Mouse (Mus musculus) bone marrow macrophage, adult 2 months (primary cell): ENCODE data around the gene Lgals3bp. TPM values are rescaled to one million over a fixed set of nuclear protein-coding genes. Genes with fewer than 3 reads are reported as not detected.

Source experiments
- H3K27ac ChIP-seq: 2 replicates; pipeline ENCODE4 v1.5.1; 2012; ENCODE audit warnings: low read depth, low read length; ENCODE audit not compliant: insufficient read depth
- H3K4me1 ChIP-seq: 2 replicates; pipeline ENCODE4 v1.6.1; 2012; ENCODE audit warnings: low read length; ENCODE audit not compliant: control insufficient read depth, insufficient read depth
- H3K4me3 ChIP-seq: 2 replicates; pipeline ENCODE4 v1.5.1; 2012; ENCODE audit warnings: mild to moderate bottlenecking, low read length, moderate library complexity; ENCODE audit not compliant: insufficient read depth
- CTCF ChIP-seq: IDR thresholded peaks from 2 replicates; pipeline ENCODE4 v1.5.1; 2012; ENCODE audit warnings: low read depth, mild to moderate bottlenecking, low read length, moderate library complexity
- POLR2A ChIP-seq: IDR thresholded peaks from 2 replicates; pipeline ENCODE4 v1.6.1; 2012; ENCODE audit warnings: mild to moderate bottlenecking, low read depth, low read length, borderline replicate concordance
- polyA plus RNA-seq: library from polyadenylated mRNA; stranded (reverse); fragments of >200 nt; gene quantifications from 2 replicates; pipeline ENCODE4 v1.2.4, GENCODE M21; 2012; ENCODE audit not compliant: missing spikeins, insufficient read depth, insufficient read length

Lgals3bp gene
- polyA plus RNA-seq, 1 experiment, result 891 TPM

GRCm38 (mm10) chr11:118433398-118433868, 31.5 kb upstream of the Lgals3bp start:
- Histone ChIP-seq H3K4me1 (peaks cover 4% of the 10 kb centered on the region; the same call in 1 of the 2 replicates), H3K27ac (no peak overlapping the region), H3K4me3 (no peak overlapping the region)
- TF ChIP-seq POLR2A (no peak), CTCF (no peak)

- TF ChIP-seq CTCF, result no peak
- no peak for TF ChIP-seq POLR2A
- no peak overlapping the region for H3K4me3 ChIP-seq
- H3K27ac ChIP-seq, result no peak overlapping the region
- H3K4me1 ChIP-seq, result peaks cover 4% of the 10 kb centered on the region; the same call in 1 of the 2 replicates
These were observed 29.4 kb upstream of the Lgals3bp start for GRCm38 (mm10) chr11:118431100-118431948.

GRCm38 (mm10) chr11:118430291-118430885, 28.5 kb upstream of the Lgals3bp start:
- no peak for TF ChIP-seq CTCF
- TF ChIP-seq POLR2A, result no peak
- no peak overlapping the region for H3K27ac ChIP-seq
- H3K4me3 ChIP-seq, result no peak overlapping the region
- peaks cover 4% of the 10 kb centered on the region; the same call in 1 of the 2 replicates for H3K4me1 ChIP-seq

GRCm38 (mm10) chr11:118428944-118429709, 27.2 kb upstream of the Lgals3bp start:
- H3K4me3 ChIP-seq, result no peak overlapping the region
- TF ChIP-seq CTCF, result no peak
- no peak for TF ChIP-seq POLR2A
- H3K27ac ChIP-seq, result no peak overlapping the region
- H3K4me1 ChIP-seq, result peaks cover 4% of the 10 kb centered on the region; the same call in 1 of the 2 replicates

GRCm38 (mm10) chr11:118428460-118428868, 26.6 kb upstream of the Lgals3bp start:
- Histone ChIP-seq H3K4me1 (peaks cover 4% of the 10 kb centered on the region; the same call in 1 of the 2 replicates), H3K27ac (no peak overlapping the region), H3K4me3 (no peak overlapping the region)
- no peak for TF ChIP-seq POLR2A
- TF ChIP-seq CTCF, result no peak

GRCm38 (mm10) chr11:118427986-118428385, 26.1 kb upstream of the Lgals3bp start, which contains the start of gene C1qtnf1:
Gene C1qtnf1 (plus strand): TSS chr11:118428203.
- H3K27ac ChIP-seq, result no peak within 1 kb of the TSS
- peaks cover 4% of the 10 kb centered on the region; the same call in 1 of the 2 replicates for H3K4me1 ChIP-seq
- TF ChIP-seq CTCF (no peak), POLR2A (no peak)
- no peak within 1 kb of the TSS for H3K4me3 ChIP-seq

GRCm38 (mm10) chr11:118427266-118427779, 25.4 kb upstream of the Lgals3bp start:
- Histone ChIP-seq H3K27ac (no peak overlapping the region), H3K4me3 (no peak overlapping the region)
- no peak for TF ChIP-seq POLR2A
- no peak for TF ChIP-seq CTCF

GRCm38 (mm10) chr11:118426765-118427164, 24.9 kb upstream of the Lgals3bp start:
- Histone ChIP-seq H3K4me3 (no peak overlapping the region), H3K4me1 (peaks cover 4% of the 10 kb centered on the region; the same call in 1 of the 2 replicates), H3K27ac (no peak overlapping the region)
- no peak for TF ChIP-seq CTCF
- no peak for TF ChIP-seq POLR2A

More at GRCm38 (mm10) chr11:118427266-118427779, 25.4 kb upstream of the Lgals3bp start:
- H3K4me1 ChIP-seq, result peaks cover 4% of the 10 kb centered on the region; the same call in 1 of the 2 replicates

GRCm38 (mm10) chr11:118424621-118425335, 22.9 kb upstream of the Lgals3bp start:
- TF ChIP-seq CTCF, result no peak
- TF ChIP-seq POLR2A, result no peak
- Histone ChIP-seq H3K4me3 (no peak overlapping the region), H3K27ac (no peak overlapping the region), H3K4me1 (peaks cover 2% of the 10 kb centered on the region; the same call in 1 of the 2 replicates)
